Mouse (Mus musculus): ENCODE results near the gene Kcnip1. TPM values are rescaled to one million over a fixed set of nuclear protein-coding genes. Genes with fewer than 3 reads are reported as not detected.

The Kcnip1 gene
- total RNA-seq, 2 experiments from 2014 or later = 0.12 TPM; not detected in 1

DNA sequence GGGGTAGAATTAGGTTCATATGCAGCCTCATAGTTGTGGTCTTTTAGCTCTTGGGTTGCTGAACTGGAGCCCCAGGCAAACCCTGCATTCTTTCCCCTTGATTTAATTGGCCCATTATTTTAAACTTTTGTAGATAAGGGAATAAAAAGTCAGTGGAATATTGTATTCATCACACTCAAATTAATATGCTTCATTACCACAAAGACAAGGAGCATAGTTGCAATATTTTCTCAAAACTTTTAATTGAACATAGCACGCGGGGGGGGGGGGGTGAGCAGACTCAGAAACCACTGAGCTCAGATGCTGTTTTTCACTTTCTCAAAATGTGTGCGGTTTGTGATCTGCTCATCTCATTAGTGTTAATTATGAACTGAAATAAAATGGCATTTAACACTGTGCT is 302.8 kb downstream of the Kcnip1 start:
- DNase-seq (ENCODE audit: low spot score) = no peak

DNA sequence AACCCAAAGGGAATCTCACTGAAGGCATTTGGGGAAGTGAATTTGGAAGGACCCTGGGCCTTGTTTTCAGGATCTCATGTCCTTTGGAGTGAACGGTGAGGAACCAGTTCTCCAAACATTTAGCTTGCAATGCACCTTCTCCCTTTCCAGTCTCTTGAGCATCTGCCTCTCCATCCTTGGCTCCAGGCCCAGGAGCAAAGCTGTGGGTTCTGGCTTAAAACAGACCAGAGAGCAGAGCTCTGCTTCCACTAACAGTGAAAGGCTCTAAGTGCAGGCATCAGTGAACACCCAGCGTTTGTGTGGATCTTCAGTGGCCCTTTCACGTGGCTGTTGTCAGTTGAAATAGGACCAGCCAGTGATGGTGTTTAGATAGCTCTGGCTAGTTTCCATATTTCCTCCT is 307.0 kb downstream of the Kcnip1 start:
- DNase-seq (ENCODE audit: low spot score) = no peak

DNA sequence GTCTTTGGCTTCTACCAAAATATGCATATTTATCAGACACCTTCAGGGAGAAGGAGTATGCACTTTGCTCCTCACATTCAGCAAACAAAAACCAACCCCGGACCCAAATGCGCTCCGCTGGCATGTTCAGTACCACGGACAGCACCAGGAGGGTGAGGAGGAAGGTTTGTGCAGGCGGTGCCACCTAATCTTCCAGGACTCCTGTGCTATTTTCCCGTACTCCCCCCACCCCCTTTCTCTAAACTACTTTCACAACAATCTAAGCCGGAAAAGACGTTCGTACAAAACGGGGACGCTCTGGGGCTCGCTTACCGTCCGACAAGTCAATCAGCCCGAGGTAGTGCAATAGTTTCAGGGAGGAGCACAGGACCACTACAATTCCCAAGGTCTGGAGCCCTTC is 312.8 kb downstream of the Kcnip1 start:
- peak; percentile 1 for DNase-seq (ENCODE audit: low spot score)

DNA sequence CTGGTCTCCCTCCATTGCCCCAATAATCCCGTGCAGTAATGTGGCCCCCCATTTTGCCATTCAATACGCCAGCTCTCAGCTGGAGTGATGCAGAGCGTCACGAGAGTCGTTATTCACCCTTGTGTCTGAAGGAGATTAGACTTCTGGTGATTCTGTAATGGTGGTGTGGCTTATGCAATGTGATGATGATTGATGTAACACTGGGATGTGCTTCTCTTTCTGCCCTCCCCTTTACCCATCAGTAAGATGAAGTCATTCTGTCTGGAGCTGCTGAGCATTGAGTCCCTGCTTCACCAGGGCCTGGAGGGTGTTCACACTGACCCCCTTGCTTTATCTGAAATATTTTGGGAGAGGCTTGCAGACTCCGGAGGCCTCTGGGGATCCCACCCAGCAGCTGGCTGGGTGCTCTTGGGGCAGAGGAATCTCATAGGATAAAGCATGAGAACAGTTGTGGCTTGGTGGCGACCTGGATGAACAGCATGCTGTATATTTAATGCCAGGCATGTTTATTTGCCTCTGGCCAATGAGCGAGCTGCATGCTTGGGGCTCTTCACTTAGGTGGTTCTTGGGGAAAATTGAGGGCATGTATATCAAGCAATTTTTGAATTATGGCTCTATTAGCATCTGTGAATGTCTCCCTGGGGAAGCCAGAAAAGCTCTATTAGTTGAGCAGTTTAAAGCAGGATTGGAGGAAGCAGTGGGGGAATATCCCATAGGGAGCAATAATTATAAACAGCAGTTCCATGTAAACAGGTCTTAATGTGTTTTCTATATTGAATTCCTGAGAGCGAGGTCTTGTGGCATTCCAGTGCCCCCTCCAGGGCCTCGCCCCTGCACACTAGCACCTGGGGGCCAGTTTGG is 322.6 kb downstream of the Kcnip1 start:
- no peak for DNase-seq (ENCODE audit: low spot score)

DNA sequence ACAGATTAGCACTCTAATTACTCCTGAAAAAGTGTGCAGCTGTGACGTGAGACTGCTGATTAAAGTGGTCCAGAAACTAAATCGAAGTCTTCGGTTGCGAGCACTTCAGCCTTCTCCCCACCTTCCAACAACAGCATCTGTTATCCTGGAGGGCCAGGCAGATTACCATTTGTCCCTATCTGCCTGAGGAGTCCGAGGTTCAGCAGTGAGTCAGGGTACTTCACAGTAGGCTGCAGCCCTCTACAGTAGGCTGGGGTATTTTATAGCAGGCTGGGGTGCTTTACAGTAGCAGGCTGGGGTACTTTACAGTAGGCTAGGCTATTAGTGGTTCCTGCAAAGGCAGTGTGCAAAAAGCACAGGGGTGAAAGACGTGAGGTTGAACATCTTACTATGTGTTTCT is 324.6 kb downstream of the Kcnip1 start:
- no peak for DNase-seq (ENCODE audit: low spot score)

DNA sequence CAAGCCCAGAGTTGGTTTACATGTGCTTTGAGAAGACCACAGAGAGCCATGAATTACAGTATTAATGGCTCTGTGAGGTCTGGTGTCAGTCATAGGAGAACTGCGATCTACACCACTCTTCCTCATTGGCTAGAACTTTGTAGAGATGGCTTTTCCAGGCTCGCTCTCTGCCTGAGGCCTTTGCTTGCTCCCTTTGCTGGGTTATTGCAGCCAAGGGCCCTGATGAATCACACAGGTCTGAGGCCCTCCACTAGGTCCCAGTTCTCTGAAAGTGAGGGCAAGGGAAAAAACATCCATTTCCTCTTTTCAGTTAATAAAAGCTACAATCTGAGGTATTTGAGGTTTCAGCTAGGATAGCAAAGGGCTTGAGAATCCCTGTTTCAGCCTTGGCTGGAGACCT is 329.4 kb downstream of the Kcnip1 start:
- no peak for DNase-seq (ENCODE audit: low spot score)

DNA sequence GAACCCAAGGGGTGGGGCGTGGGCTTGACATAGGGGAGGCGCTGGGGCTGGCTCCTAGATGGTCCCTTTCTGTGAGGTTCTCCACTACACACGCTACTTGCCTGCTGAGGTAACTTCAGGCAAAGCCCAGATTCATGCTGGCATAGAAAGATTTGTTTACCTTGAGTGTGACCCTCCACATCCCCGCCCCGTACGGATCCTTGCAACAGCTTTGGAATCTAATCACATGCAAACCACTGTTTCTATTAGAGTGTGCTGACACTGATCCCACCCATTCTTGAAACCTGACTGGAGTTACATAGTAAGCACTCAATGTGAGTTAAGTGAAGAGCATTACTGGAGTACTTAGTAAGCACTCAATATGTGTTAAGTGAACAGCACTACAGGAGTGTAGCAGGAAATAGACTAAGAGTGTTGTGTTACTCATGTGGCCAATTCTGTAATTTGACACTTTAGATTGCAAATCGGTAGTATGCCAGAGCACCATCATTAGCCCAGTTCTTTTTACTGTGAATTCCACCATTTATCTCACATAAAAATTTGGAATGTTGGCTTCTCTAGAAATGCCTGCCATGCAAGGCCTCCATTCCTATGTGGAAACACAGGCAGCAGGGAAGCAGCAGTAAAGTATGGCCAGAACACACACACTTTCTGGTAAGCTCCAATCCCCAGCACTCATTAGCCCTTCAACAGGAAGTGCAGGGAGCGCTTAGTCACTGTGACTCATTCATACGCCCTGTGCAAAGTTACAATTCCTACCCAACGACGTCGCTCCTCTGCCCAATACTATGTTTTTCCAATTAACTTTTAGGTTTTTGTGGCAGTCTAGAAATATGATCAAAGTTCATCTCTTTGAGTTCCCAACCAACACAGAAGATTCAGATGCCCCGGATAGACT is 332.7 kb downstream of the Kcnip1 start:
- no peak for DNase-seq (ENCODE audit: low spot score)

DNA sequence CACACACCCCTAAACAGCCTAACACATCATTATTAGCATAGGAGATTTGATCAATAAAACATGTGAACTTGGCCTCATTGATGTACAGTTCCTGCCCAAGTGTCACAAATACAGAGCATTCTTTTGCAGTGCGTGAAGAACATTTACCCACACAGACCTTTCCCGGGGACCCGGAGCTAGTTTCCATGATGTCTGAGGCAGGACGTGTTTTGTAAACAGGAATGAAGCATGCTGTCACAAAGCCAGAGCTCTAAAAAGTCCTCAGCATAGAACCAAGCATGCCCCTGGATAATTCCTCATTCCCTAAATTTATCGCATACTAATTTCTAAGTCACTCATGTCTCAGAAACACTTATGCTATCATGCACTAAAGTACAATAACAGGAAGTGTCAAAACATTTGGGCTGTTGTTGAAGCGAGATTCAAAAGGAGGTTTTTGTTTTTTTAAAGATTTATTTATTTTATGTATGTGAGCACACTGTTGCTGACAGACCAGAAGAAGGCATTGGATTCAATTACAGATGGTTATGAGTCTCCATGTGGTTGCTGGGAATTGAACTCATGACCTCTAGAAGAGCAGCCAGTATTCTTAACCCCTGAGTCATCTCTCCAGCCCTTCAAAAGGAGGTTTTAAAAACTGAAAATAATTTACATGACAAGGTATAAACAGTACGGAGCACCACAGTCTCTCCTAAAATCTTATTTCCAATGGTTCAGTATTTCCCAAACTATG is 336.9 kb downstream of the Kcnip1 start:
- DNase-seq (ENCODE audit: low spot score) = no peak

DNA sequence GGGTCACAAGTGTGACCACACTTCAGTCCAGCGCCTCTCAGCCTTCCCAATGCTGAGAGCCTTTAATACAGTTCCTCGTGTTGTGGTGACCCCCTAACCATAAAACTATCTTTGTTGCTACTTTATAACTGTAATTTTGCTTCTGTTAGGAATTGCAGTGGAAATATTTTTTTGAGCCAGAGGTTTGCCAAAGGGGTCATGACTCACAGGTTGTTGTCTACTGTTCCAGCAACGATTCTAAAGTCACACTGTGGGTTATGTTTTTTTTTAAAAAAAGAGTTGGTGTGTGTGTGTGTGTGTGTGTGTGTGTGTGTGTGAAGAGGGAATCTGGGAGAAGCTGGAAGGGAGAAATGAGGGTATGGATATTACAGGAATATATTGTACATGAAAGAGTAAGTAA is 337.7 kb downstream of the Kcnip1 start:
- no peak for DNase-seq (ENCODE audit: low spot score)

DNA sequence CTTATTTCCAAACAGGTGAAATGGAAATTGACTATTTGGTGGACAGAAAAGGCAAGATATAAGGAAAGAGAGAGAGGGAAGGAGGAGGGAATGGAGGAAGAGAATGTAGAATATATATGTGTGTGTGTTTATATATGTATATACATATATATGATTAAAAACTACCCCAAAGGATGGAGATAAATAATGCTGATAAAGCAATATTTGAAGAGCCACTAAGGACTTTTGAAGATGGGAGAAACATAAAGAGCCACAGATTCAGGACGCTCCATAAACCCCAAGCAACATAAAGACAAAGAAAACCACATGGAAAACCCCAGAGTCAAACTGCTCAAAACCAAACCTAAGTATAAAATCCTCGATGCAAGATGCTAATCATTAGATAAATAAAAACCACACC is 338.5 kb downstream of the Kcnip1 start:
- no peak for DNase-seq (ENCODE audit: low spot score)

DNA sequence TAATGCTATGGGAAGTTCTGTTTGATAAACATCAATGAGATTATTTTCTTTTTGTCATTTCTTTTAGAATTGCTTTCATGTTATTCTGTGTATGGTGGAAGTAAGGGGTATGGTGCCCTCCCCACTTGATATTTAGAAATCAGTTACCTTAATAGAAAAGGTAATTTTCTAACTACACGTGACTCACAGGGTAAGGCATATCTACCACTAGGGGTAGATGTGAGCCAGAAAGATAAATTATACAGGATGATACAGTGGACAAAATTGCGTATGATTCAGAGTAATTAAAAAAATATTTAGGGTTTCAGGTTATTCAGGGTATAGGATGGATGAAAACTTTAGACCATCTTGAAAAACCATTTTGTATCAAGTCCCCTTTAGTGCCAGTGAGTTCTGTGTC is 343.6 kb downstream of the Kcnip1 start:
- DNase-seq (ENCODE audit: low spot score) = no peak

DNA sequence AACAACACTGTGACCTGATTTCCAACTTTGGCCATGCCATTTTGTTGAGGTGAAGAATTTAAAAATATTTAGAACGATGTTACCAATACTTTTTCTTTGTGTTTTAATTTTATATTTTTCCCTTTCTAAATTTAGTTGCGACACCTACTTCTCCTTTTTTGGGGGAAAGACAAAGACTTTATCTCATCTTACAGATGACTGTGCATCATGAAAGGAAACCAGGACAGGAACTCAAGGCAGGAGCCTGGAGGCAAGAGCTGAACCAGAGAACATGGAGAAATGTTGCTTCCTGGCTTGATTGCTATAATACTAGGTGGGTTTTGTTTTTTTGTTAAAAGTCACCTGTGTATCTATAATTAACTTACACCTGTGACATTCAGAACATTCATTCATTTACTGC is 355.8 kb downstream of the Kcnip1 start:
- no peak for DNase-seq (ENCODE audit: low spot score)

DNA sequence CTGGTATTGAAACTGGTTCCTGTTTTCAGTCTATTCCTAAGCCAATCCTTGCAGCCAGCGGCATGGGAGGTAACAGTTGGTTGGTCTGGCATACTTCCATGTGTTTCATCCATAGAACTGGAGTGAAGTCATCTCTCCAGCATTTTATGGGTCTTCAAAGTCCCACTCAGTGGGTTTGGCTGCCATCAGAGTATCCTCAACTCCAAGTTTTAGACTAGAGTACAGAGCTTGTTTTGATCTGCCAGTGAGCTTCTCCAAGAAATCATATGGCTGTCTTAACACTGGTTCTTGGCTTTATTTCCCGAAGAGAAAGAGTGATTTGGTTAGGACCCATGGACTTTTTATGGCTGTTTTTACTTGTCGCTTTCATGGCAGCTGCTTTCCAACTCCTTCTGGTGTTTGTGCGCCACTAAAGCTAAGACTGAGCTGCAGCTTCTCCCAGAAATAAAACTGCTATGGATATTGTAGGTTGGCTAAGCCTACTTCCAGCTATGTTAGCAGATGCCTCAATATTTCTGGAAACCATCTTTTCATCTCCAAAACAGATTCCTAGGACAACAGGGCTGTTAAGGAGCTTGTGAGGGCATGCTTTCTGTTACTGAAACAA is 365.7 kb downstream of the Kcnip1 start:
- no peak for DNase-seq (ENCODE audit: low spot score)

DNA sequence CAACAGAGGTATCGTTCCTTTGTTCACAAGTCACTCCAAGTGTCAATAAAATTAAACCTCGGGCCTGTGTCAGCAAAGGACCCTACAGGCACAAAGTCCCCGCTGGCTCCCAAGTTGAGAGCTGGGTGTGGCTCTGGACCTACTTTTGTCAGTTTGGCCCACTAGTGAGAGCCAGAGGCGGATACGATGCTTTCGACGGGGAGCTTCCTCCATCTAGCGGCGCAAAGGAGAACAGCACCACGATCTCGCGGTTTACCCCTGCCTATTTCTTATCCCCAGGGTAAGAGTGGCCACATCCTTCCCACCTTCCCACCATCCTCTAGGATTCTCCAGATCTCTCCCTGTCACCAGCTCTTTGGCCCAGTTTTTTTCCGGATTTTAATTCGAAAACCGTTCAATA is 378.7 kb downstream of the Kcnip1 start:
- DNase-seq (ENCODE audit: low spot score) = peak; percentile 49

DNA sequence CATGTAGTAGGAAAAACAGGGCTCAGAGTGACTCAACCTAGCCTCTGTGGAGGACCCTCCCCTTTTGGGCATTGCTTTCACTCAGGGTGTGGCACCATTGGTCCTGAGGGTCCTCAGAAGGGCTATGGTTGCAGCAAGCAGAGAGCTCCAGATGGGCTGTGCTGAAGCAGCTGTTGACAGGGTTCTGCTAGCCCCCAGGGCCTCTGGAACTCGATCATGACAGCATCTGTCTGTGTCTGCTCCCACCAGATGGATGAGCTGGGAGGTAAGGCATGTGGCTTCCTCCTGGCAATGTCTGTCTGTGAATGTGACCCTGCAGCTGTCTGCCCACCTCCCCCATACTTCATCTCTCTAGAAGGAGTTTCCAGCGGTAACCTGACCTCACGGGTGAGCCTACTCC is 385.2 kb downstream of the Kcnip1 start:
- DNase-seq (ENCODE audit: low spot score) = no peak

DNA sequence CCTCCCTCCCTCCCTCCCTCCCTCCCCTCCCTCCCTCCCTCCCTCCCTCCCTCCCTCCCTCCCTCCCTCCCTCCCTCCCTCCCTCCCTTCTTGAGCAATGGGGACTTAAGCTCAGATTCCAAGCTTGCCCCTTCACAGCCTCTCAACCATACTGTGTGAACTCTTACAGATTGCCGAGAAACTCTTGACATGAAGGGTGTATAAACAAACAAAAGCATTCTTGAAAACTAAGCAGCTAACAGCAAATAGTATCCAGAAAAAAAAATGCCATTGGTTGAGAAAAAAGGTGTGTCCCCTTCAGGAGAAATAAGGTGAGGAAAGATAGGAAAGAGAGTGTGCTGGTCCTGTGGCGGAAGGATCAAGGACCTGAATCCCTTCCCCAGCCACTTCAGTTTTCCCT is 389.8 kb downstream of the Kcnip1 start:
- no peak for DNase-seq (ENCODE audit: low spot score)

DNA sequence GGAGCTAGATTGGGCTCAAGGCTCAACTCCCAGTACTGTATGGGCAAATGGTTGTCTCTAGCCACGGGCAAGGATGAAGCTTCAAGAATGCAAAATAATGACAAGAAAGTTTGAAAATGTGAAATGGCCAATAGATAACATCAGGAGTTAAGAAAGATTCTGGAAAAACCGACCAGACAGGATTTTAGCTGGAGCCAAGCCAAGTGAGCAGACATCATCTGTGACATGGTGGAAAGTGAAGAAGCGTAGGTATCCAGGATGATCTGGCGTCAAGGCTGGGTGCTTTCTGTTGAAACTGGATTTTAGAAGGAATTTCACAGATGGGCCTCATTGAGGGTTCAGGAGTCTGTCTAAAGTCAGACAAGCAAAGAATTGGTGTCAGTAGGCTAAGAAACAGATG is 394.0 kb downstream of the Kcnip1 start, which contains the start of gene D130052B06Rik:
D130052B06Rik (plus strand) TSS at position 317 of the 400 bp plus-strand sequence.
- DNase-seq (ENCODE audit: low spot score) = no peak

DNA sequence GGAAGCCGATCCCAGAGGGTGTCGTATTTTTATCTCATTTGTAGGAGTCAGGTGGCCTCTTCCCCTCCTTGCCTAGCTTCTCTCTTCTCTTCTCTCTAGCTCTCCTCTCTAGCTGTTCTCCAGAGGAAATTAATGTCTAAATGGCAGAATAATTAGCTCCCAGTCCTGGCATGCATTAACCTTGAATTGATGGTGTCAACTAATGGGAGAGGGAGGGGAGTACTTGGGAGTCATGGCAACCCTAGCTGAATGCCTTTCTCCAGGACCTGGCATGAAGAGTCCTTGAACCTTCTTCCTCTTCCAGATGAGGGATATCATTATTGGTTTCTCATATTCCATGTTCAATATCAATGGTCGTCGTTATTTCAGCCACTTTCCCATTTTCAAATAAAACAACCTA is 396.3 kb downstream of the Kcnip1 start:
- no peak for DNase-seq (ENCODE audit: low spot score)

DNA sequence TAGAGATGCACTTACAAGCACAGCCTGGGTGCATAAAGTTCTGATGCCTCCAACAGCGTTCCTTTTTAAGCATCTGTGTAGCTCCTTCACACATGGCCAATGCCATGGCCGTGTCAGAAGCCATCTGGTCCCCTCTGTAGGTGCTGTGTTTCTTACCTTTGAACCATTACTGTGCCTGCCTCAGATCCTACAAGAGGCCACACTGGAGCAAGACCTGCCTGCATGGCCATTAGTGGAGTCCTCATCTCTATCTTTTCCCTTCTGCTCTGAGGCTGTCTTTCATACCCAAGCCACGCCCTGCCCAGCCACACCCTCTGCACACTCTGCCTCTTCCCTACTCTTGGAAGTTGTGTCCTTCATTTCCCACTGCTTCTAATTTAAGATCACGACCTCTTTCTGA is 400.1 kb downstream of the Kcnip1 start:
- no peak for DNase-seq (ENCODE audit: low spot score)

DNA sequence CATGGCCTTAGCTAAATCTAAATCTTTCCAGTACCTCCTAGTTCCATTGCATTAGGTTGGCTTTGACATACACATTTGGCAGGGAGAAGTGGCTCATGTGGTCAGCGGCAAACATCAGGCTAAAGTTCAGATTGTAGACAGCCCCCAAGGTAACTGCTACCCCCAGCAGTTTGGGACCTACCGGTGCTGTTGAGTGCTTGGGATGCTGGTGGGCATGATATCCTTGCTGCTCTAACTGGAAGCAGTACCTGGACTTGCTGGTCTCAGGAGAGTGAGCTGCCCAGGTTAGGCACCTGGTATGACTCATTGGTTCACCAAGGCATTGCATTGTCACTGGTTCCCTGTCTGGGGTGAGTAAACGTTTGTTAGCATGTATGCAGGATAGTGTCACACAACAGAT is 402.2 kb downstream of the Kcnip1 start:
- no peak for DNase-seq (ENCODE audit: low spot score)

DNA sequence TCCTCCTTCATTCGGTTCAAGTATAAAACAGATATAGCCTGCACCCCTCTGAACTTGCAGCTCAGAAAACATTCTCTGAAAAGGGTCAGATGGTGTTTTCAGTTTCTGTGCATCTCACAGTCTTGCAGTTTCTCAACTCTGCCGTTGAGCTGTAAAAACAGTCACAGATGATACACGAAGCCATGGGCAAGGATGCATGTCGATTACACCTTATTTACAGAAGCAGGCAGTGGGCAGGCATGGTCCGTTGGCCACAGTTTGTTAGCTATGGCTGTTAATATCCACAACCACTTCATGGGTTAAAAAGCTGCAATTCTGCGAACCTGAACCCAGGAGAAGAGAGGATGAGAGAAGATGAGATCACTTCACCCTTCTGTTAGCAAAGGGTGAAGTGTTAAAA is 406.3 kb downstream of the Kcnip1 start:
- DNase-seq (ENCODE audit: low spot score) = no peak
